17 mouse cellular contexts compared by ENCODE assay signal in the genomic region with DNA sequence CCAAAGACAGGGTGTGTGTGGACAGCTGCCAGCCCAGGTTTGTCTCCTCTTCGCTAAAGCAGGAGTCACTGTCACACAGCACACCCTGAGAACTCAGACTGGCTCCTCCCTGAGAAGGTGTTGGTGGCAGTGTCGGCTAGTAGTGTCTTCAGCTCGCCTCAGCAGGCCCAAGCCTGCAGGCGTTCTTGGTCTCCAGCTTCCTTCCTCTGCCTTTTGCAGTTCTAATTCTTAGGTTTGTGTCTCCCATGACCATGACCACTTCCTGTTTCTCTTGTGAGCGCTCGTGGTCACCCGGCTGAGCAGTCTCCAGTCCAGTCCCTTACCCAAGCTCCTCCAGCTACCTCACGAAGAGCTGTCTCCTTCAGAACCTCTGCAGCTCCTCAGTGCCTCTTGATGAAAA. TPM values are rescaled to one million over a fixed set of nuclear protein-coding genes. Genes with fewer than 3 reads are reported as not detected.
DNase-seq lines count a peak whose midpoint lies in the region; ATAC-seq lines count a peak whose summit lies in the region.
"Had no signal": no experiment of that assay in that cellular context is flagged by ENCODE, and none has a peak within 500 bp of the region (broad histone marks: within the 10 kb centered on the region; RNA-seq: fewer than 3 reads in every experiment).

No protein-coding gene starts in this region.

- no peaks in the 10 kb centered on the region for H3K9me3 ChIP-seq in heart, embryonic 11.5 days (replicated peaks; ENCODE audit: control insufficient read depth, low read length)
- no peaks in the 10 kb centered on the region for H3K9me3 ChIP-seq in forebrain, embryonic 15.5 days
- H3K9me3 ChIP-seq: embryonic facial prominence, embryonic 15.5 days; forebrain, embryonic 12.5 days had no signal

- H3K4me2 ChIP-seq in heart, embryonic 11.5 days, result no peak overlapping the region
- no peak overlapping the region for H3K4me2 ChIP-seq in forebrain, embryonic 15.5 days (replicated peaks)
- H3K4me2 ChIP-seq: embryonic facial prominence, embryonic 15.5 days; forebrain, embryonic 12.5 days had no signal

- no peak overlapping the region for H3K4me3 ChIP-seq in heart, embryonic 11.5 days (ENCODE audit: low read depth, low read length)
- no peak overlapping the region for H3K4me3 ChIP-seq in forebrain, embryonic 15.5 days
- H3K4me3 ChIP-seq: embryonic facial prominence, embryonic 15.5 days; forebrain, embryonic 12.5 days had no signal

- no peaks in the 10 kb centered on the region for H3K36me3 ChIP-seq in heart, embryonic 11.5 days (ENCODE audit: control insufficient read depth, insufficient read depth, low read length)
- H3K36me3 ChIP-seq in forebrain, embryonic 15.5 days, result peaks cover 20% of the 10 kb centered on the region

- H3K4me1 ChIP-seq in heart, embryonic 11.5 days (ENCODE audit: control insufficient read depth, insufficient read depth, low read length), result no peaks in the 10 kb centered on the region
- no peaks in the 10 kb centered on the region for H3K4me1 ChIP-seq in forebrain, embryonic 15.5 days
- H3K4me1 ChIP-seq: embryonic facial prominence, embryonic 15.5 days; forebrain, embryonic 12.5 days had no signal

- no peak overlapping the region for H3K27ac ChIP-seq in heart, embryonic 11.5 days (ENCODE audit: low read depth, low read length)
- no peak overlapping the region for H3K27ac ChIP-seq in forebrain, embryonic 15.5 days (replicated peaks)
- H3K27ac ChIP-seq: embryonic facial prominence, embryonic 15.5 days; forebrain, embryonic 12.5 days had no signal

- H3K27me3 ChIP-seq in heart, embryonic 11.5 days (ENCODE audit: control insufficient read depth, insufficient read depth, low read length), result no peaks in the 10 kb centered on the region
- no peaks in the 10 kb centered on the region for H3K27me3 ChIP-seq in forebrain, embryonic 15.5 days
- H3K27me3 ChIP-seq: embryonic facial prominence, embryonic 15.5 days; forebrain, embryonic 12.5 days had no signal

- intact Hi-C loops in left cerebral cortex, postnatal 14 days (cut with DNase I), result no loop called here

- 79% methylated on average over 8 of the region's 8 CpGs for WGBS in heart, embryonic 11.5 days (ENCODE audit: insufficient replicate concordance)
- 93% methylated on average over 8 of the region's 8 CpGs for WGBS in forebrain, embryonic 15.5 days

- ATAC-seq in heart, embryonic 11.5 days (replicated peaks; ENCODE audit: insufficient number of reproducible peaks, low FRiP score, low TSS enrichment), result no peak
- ATAC-seq in megakaryocyte progenitor cell, adult 5-6 weeks (replicated peaks; ENCODE audit: poor library complexity), result peak; percentile 90
- no peak for ATAC-seq in forebrain, embryonic 15.5 days (replicated peaks)
- ATAC-seq: hindbrain, embryonic 16.5 days had no signal

- no peak overlapping the region for H3K9ac ChIP-seq in heart, embryonic 11.5 days (ENCODE audit: low read depth, low read length)
- H3K9ac ChIP-seq in forebrain, embryonic 15.5 days (replicated peaks), result no peak overlapping the region
- H3K9ac ChIP-seq: embryonic facial prominence, embryonic 15.5 days; forebrain, embryonic 12.5 days had no signal

- DNase-seq in heart, adult 18-20 months, result peak; percentile 7 to 50
- DNase-seq in spleen, postnatal 36 days (ENCODE audit: low spot score in 2 of 2), result peak; percentile 45 to 46
- no peak for DNase-seq in spleen, postnatal 4 days (ENCODE audit: low spot score in 2 of 2)
- no peak for DNase-seq in left cerebral cortex, postnatal 14 days (ENCODE audit: low spot score in 2 of 2)
- no peak for DNase-seq in T-cell, adult 2 months (ENCODE audit: low spot score)
- DNase-seq: adrenal gland, adult 2 months; cerebellum, adult 8-10 months; heart, postnatal 10 days; kidney, adult 18-20 months; kidney, postnatal 25 days; right cerebral cortex, postnatal 14 days had no signal

RNA-seq across cellular contexts. Expression of a gene that starts 21.9 kb away (rescaled TPM):
- under 1 TPM; 0.46 to 0.47 TPM for total RNA-seq in heart, adult 18-20 months (2021)
- polyA plus RNA-seq in heart, embryonic 11.5 days (2014; fragmentation: Nextera tagmentation; extraction: Ambion mirVana), result 0.17 and 0.37 TPM in 2 replicates
- 0.37 and 0.49 TPM in 2 replicates for total RNA-seq in megakaryocyte progenitor cell, adult 5-6 weeks (2015)
- 0.46 TPM in 1 of 2 replicates, not detected in the other for total RNA-seq in megakaryocyte progenitor cell, adult 5-6 weeks (2017)
- total RNA-seq in left cerebral cortex, postnatal 14 days (2021), result 1 to 10 TPM; 4.8 to 6.4 TPM
- polyA plus RNA-seq in forebrain, embryonic 15.5 days (2015; fragmentation: Nextera tagmentation; extraction: Ambion mirVana), result 1.1 TPM in 2 replicates

RNA-seq across cellular contexts. Expression of a gene that starts 58.1 kb away (rescaled TPM):
- total RNA-seq in heart, adult 18-20 months (2021), result 10 to 100 TPM in 1 of 2 experiments, 1 to 10 TPM in 1; 8.8 to 10.5 TPM
- polyA plus RNA-seq in heart, embryonic 11.5 days (2014; fragmentation: Nextera tagmentation; extraction: Ambion mirVana), result 34.1 and 36.9 TPM in 2 replicates
- total RNA-seq in megakaryocyte progenitor cell, adult 5-6 weeks (2015), result 33.1 and 37.8 TPM in 2 replicates
- 13.1 and 21.4 TPM in 2 replicates for total RNA-seq in megakaryocyte progenitor cell, adult 5-6 weeks (2017)
- 10 to 100 TPM; 26.5 to 30.0 TPM for total RNA-seq in left cerebral cortex, postnatal 14 days (2021)
- polyA plus RNA-seq in forebrain, embryonic 15.5 days (2015; fragmentation: Nextera tagmentation; extraction: Ambion mirVana), result 70.1 and 72.0 TPM in 2 replicates

RNA-seq across cellular contexts. Expression of a gene that starts 58.2 kb away (rescaled TPM):
- not detected for total RNA-seq in heart, adult 18-20 months (2021)
- polyA plus RNA-seq in heart, embryonic 11.5 days (2014; fragmentation: Nextera tagmentation; extraction: Ambion mirVana), result 9.9 and 13.1 TPM in 2 replicates
- 5.1 and 5.4 TPM in 2 replicates for total RNA-seq in megakaryocyte progenitor cell, adult 5-6 weeks (2015)
- total RNA-seq in megakaryocyte progenitor cell, adult 5-6 weeks (2017), result 7.5 and 10.2 TPM in 2 replicates
- under 1 TPM; 0.29 to 0.61 TPM for total RNA-seq in left cerebral cortex, postnatal 14 days (2021)
- 9.8 and 9.9 TPM in 2 replicates for polyA plus RNA-seq in forebrain, embryonic 15.5 days (2015; fragmentation: Nextera tagmentation; extraction: Ambion mirVana)

Comparison
In these comparisons a context has a peak if more than half of its experiments do, and no peak if none do; other contexts are left out.
1. DNase-seq: peak in heart, adult 18-20 months (2 of 2) and spleen, postnatal 36 days (2 of 2); none in spleen, postnatal 4 days (0 of 2), left cerebral cortex, postnatal 14 days (0 of 2) and T-cell, adult 2 months (single experiment).